Mouse (Mus musculus) gastrocnemius, postnatal 14 days (tissue): ENCODE data around the gene Vmn1r83. TPM values are rescaled to one million over a fixed set of nuclear protein-coding genes. Genes with fewer than 3 reads are reported as not detected.

Source experiments
- DNase-seq: peaks from one replicate; pipeline ENCODE4 v3.0.0; 2021; ENCODE audit warnings: mixed read lengths
- intact Hi-C: fragments of 180-260 bp; cut with DNase I; formaldehyde crosslinking; loops from one replicate; pipeline ENCODE4 v1.15.1; 2025; ENCODE audit warnings: low total_unique reads
- long read RNA-seq, 2 experiments: library from polyadenylated mRNA; stranded (forward); transcript quantifications; one replicate each; pipeline ENCODE4 v2.0.0; 2021
- microRNA-seq, 2 experiments: library from miRNA; unstranded; fragments of <30 nt; microRNA quantifications; one replicate each; pipeline ENCODE4 v1.2.0; 2021
- total RNA-seq, 2 experiments: library from RNA; stranded (reverse); gene quantifications; 2 replicates each; pipeline ENCODE4 v1.2.3; 2021

Gene Vmn1r83
- total RNA-seq: not detected
- long read RNA-seq, experiment 1: 0 reads
- long read RNA-seq, experiment 2: 0 reads

DNA sequence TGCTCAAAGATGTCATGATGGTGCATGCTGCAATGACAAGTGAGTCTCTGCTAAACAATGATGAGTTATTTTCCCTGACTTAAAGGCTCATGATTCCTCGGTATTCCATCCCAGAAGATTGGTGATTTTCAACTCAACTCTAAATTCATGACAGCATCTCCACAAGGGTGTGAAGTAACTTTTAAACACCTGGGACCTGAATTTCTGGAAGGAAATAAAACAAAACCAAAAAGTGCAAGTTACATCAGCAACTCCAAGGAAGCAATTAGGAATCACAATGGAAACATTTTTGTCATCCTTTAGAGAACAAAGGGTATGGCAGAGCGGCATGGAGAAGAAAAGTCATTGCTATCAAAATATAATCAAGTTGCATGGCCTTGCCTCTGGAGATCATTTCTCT, at the start of gene Vmn1r83:
Vmn1r83 (minus strand) TSS at position 101 of the 400 bp plus-strand sequence.
- intact Hi-C loops: no loop called here
- DNase-seq: no peak

DNA sequence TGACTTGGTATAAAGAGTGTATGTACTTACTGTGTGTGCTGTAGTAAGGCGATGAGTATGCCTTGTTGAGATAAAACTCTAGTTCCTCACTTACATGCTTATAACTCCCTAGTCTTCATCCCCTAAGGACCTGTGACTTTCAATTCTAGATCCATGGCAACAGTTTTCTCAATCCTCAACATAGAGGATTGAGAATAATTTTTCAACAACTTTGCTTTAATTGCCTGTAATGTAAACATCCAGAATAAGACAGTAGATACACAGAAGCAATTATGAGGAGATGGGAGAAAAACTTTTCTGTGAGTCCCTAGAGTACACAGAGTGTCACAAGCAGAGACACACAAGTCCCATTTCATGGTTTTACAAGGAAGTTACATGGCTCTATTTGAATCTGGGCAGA, 39.9 kb upstream of the Vmn1r83 start, which contains the start of gene Vmn1r84:
Vmn1r84 (minus strand) TSS at position 101 of the 400 bp plus-strand sequence.
- no peak for DNase-seq
- intact Hi-C loops: no loop called here

DNA sequence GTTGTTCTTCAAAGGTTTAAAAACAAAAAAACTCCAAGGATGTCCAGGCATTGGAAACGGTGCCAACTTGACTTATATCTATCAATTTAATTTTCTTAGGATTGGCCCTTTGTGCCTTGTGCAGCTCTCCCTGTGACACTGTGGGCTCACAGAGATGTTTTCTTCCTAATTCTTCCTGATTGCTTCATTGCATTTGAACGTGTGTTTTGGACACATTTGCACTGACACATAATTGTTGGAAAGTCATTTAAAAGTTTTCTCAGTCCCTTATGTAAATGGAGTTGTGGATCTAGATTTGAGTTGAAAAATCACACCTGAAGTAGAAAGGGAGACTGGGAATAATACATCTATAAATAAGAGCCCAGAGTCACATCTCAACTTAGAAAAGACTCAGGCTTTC, 29.2 kb downstream of the Vmn1r83 start, which contains the start of gene Vmn1r82:
Vmn1r82 (plus strand) TSS at position 301 of the 400 bp plus-strand sequence.
- no peak for DNase-seq
- intact Hi-C loops: no loop called here

Small RNA genes lying within 50 kb of the gene (microRNA-seq; reads per million reads assigned to microRNA genes)
- 0 reads per million in 2 experiments for gene Gm23521

Other genes with a start within 250 kb of the Vmn1r83 start
- gene Vmn1r78, start 179.2 kb downstream of the Vmn1r83 start, total RNA-seq: not detected
- gene Vmn1r79, start 158.2 kb downstream of the Vmn1r83 start, total RNA-seq: not detected
- gene Vmn1r80, start 140.2 kb downstream of the Vmn1r83 start, total RNA-seq: not detected
- not detected for gene Vmn1r81, start 61.2 kb downstream of the Vmn1r83 start, total RNA-seq
- not detected for gene Vmn1r82, start 29.1 kb downstream of the Vmn1r83 start, total RNA-seq
- not detected for gene Vmn1r84, start 39.8 kb upstream of the Vmn1r83 start, total RNA-seq
- gene Zfp551, start 93.3 kb upstream of the Vmn1r83 start, total RNA-seq: 1 to 10 TPM; 1.6 to 2.0 TPM
- 1 to 10 TPM; 5.2 to 5.5 TPM for gene Zfp606, start 148.8 kb upstream of the Vmn1r83 start, total RNA-seq
- not detected for gene 2900092C05Rik, start 183.0 kb upstream of the Vmn1r83 start, total RNA-seq